Mouse (Mus musculus) cerebellum, adult 2 months (tissue): Measurements from ENCODE around the gene Itpkb.

Source experiments
- CTCF ChIP-seq: fragments of 200-500 bp; IDR thresholded peaks from 2 replicates; pipeline ENCODE4 v1.5.1; 2011; ENCODE audit warnings: low read depth, mild to moderate bottlenecking, control low read depth, low read length, moderate library complexity, borderline replicate concordance; ENCODE audit not compliant: insufficient read depth
- POLR2A ChIP-seq: fragments of 200-500 bp; IDR thresholded peaks from 2 replicates; pipeline ENCODE4 v1.6.1; 2011; ENCODE audit warnings: low read length, control low read depth, borderline replicate concordance; ENCODE audit not compliant: insufficient read depth

GRCm38 (mm10) chr1:180427685-180428084, 97.4 kb downstream of the Itpkb start:
- TF ChIP-seq CTCF (no peak), POLR2A (no peak)
